Mouse (Mus musculus) limb, embryonic 15.5 days (tissue): Measurements from ENCODE around the gene Drap1. TPM values are rescaled to one million over a fixed set of nuclear protein-coding genes. Genes with fewer than 3 reads are reported as not detected.

Experiments used
- ATAC-seq: fragments of 200-750 bp; cut with Nextera tagmentation; 2 replicates; pipeline ENCODE4 v1.8.0; 2017; ENCODE audit warnings: low read depth, moderate TSS enrichment; ENCODE audit not compliant: insufficient number of reproducible peaks, low FRiP score, low TSS enrichment
- H3K27ac ChIP-seq: fragments of 300-500 bp; sonication (generic); 2 replicates; pipeline ENCODE4 v1.5.1; 2015; ENCODE audit warnings: moderate library complexity, mild to moderate bottlenecking, inconsistent platforms
- H3K27me3 ChIP-seq: fragments of 300-500 bp; sonication (generic); 2 replicates; pipeline ENCODE4 v1.6.1; 2015; ENCODE audit warnings: inconsistent platforms
- H3K36me3 ChIP-seq: fragments of 300-500 bp; sonication (generic); 2 replicates; pipeline ENCODE4 v1.6.1; 2015; ENCODE audit warnings: inconsistent platforms
- H3K4me1 ChIP-seq: fragments of 300-500 bp; sonication (generic); 2 replicates; pipeline ENCODE4 v1.6.1; 2015; ENCODE audit warnings: inconsistent platforms
- H3K4me2 ChIP-seq: fragments of 300-500 bp; sonication (generic); 2 replicates; pipeline ENCODE4 v1.6.1; 2015; ENCODE audit warnings: mild to moderate bottlenecking, inconsistent platforms
- H3K4me3 ChIP-seq: fragments of 300-500 bp; sonication (generic); 2 replicates; pipeline ENCODE4 v1.5.1; 2015; ENCODE audit warnings: mild to moderate bottlenecking, inconsistent platforms
- H3K9ac ChIP-seq: fragments of 300-500 bp; sonication (generic); 2 replicates; pipeline ENCODE4 v1.6.1; 2015; ENCODE audit warnings: inconsistent platforms
- H3K9me3 ChIP-seq: fragments of 300-500 bp; sonication (generic); 2 replicates; pipeline ENCODE4 v1.6.1; 2016; ENCODE audit warnings: inconsistent platforms
- WGBS: fragments of 180-500 bp; shearing (Covaris S2); methylation state at CpG from one replicate; pipeline ENCODE4 v1.1.7; 2015; 5-methylcytosine and 5-hydroxymethylcytosine counted together
- polyA plus RNA-seq: library from polyadenylated mRNA; unstranded; fragments of >200 nt; fragmentation: Nextera tagmentation; extraction: Ambion mirVana; gene quantifications from 2 replicates; pipeline ENCODE4 v1.2.1, GENCODE M21; 2015

Gene Drap1
- polyA plus RNA-seq, 1 experiment from 2014 or later: 257 TPM

DNA sequence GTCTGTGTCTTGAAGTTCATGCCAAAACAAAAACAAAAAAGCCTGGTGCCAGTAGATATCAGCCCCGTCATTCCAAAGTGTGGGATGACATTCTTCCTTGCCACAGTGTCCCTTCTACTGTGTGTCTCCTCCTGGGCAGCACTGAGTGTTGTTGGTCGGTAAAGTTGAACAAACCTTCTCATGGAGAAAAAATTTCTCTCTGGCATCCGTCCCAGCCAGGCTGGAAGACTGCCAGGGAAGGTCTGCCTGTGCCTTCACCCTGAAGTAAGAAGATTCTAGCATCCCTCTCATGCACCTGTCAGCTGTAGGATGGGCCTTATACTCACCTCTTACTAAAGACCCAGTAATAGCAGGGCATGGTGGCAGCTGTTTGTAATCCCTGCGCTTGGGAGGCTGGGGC lies 31.9 kb downstream of the Drap1 start:
- Histone ChIP-seq H3K36me3 (no peaks in the 10 kb centered on the region), H3K9ac (no peak overlapping the region), H3K4me1 (peaks cover 18% of the 10 kb centered on the region), H3K27ac (no peak overlapping the region), H3K4me2 (no peak overlapping the region), H3K4me3 (no peak overlapping the region), H3K27me3 (no peaks in the 10 kb centered on the region), H3K9me3 (no peaks in the 10 kb centered on the region)
- WGBS: 47% methylated on average over 4 of the region's 4 CpGs
- ATAC-seq: no peak

DNA sequence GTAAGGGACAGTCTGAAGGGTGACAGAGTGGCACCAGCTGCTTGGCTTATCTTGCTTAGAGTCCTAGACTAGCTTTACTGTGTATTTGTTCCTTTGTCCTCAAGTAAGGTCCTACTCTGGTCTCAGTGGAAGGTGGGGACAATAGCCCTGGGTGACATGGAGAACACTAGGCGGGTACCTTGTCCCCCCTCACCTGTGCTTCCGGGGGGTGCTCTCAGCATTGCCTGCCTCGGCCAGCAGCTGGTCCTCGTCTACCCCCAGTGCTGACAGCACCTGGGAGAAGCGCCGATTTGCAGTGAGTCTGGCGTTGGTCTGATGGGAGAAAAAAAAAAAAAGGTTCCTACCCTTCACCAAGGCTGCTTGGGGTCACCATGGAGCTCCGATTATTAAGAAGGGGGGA lies 34.4 kb downstream of the Drap1 start:
- H3K9me3 ChIP-seq: no peaks in the 10 kb centered on the region
- peak overlapping the region; percentile 99; the same call in 1 of the 2 replicates for H3K4me3 ChIP-seq
- peak overlapping the region; percentile 91 for H3K27ac ChIP-seq
- H3K36me3 ChIP-seq: peaks cover 3% of the 10 kb centered on the region
- no peaks in the 10 kb centered on the region for H3K27me3 ChIP-seq
- 75% methylated on average over 8 of the region's 8 CpGs for WGBS
- peak overlapping the region; percentile 24; the same call in 1 of the 2 replicates for H3K9ac ChIP-seq
- H3K4me1 ChIP-seq: peaks cover 34% of the 10 kb centered on the region
- ATAC-seq: no peak
- peak overlapping the region; percentile 82 for H3K4me2 ChIP-seq

GRCm38 (mm10) chr19:5389647-5390046 lies 35.1 kb downstream of the Drap1 start:
- Histone ChIP-seq H3K4me1 (peaks cover 34% of the 10 kb centered on the region), H3K9ac (peak overlapping the region; percentile 24), H3K4me2 (peak overlapping the region; percentile 82), H3K27me3 (no peaks in the 10 kb centered on the region), H3K36me3 (peaks cover 11% of the 10 kb centered on the region), H3K4me3 (peak overlapping the region; percentile 99), H3K27ac (peak overlapping the region; percentile 91), H3K9me3 (no peaks in the 10 kb centered on the region)
- no peak for ATAC-seq
- 19% methylated on average over 12 of the region's 12 CpGs for WGBS

GRCm38 (mm10) chr19:5388588-5389242 lies 36.1 kb downstream of the Drap1 start, which contains the start of gene Sart1:
Sart1 (minus strand) TSS chr19:5388703.
- peaks cover 20% of the 10 kb centered on the region for H3K36me3 ChIP-seq
- H3K4me2 ChIP-seq: peak within 1 kb of the TSS; percentile 82
- H3K9me3 ChIP-seq: no peaks in the 10 kb centered on the region
- H3K27me3 ChIP-seq: no peaks in the 10 kb centered on the region
- H3K4me1 ChIP-seq: peaks cover 34% of the 10 kb centered on the region
- peak; percentile 94 for ATAC-seq
- WGBS: 1% methylated on average over 43 of the region's 43 CpGs
- H3K4me3 ChIP-seq: peak within 1 kb of the TSS; percentile 99
- peak within 1 kb of the TSS; percentile 99 for H3K9ac ChIP-seq
- H3K27ac ChIP-seq: peak within 1 kb of the TSS; percentile 91

GRCm38 (mm10) chr19:5388011-5388441 lies 36.8 kb downstream of the Drap1 start:
- Histone ChIP-seq H3K4me2 (peak overlapping the region; percentile 82), H3K9me3 (no peaks in the 10 kb centered on the region), H3K4me3 (peak overlapping the region; percentile 99), H3K27ac (peak overlapping the region; percentile 84), H3K27me3 (no peaks in the 10 kb centered on the region), H3K9ac (peak overlapping the region; percentile 99), H3K36me3 (peaks cover 27% of the 10 kb centered on the region), H3K4me1 (peaks cover 34% of the 10 kb centered on the region)
- WGBS: under 1% methylated on average over 40 of the region's 43 CpGs
- no peak for ATAC-seq

GRCm38 (mm10) chr19:5384715-5385114 lies 40.1 kb downstream of the Drap1 start:
- Histone ChIP-seq H3K27me3 (no peaks in the 10 kb centered on the region), H3K36me3 (peaks cover 60% of the 10 kb centered on the region), H3K27ac (no peak overlapping the region), H3K9me3 (no peaks in the 10 kb centered on the region), H3K4me2 (no peak overlapping the region), H3K4me3 (no peak overlapping the region), H3K4me1 (peaks cover 22% of the 10 kb centered on the region), H3K9ac (no peak overlapping the region)
- ATAC-seq: no peak
- WGBS: 93% methylated on average over 8 of the region's 8 CpGs

- Histone ChIP-seq H3K4me2 (no peak overlapping the region), H3K36me3 (peaks cover 74% of the 10 kb centered on the region), H3K27ac (no peak overlapping the region), H3K9me3 (no peaks in the 10 kb centered on the region), H3K4me3 (no peak overlapping the region), H3K27me3 (no peaks in the 10 kb centered on the region), H3K4me1 (peaks cover 16% of the 10 kb centered on the region), H3K9ac (no peak overlapping the region)
- WGBS: 84% methylated on average over 12 of the region's 12 CpGs
- no peak for ATAC-seq
Observed at GRCm38 (mm10) chr19:5383326-5383725, 41.5 kb downstream of the Drap1 start.

DNA sequence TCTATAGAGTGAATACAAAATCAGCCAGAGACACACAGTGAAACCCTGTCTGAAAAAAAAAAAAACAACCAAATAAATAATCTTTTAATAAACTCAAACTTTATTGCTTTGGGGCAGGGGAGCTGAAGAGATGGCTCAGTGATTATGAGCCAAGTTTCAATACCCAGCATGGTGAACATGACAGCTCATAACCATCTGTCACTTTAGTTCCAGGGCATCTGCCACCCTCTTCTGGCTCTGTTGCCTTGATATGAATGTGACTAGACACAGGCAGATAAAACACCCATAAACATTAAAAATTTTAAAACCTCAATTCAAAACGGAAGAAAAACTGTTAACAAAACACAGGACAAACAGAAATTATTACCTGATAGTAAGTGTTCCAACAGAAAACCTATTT lies 47.3 kb downstream of the Drap1 start:
- H3K4me3 ChIP-seq: no peak overlapping the region
- ATAC-seq: no peak
- H3K4me1 ChIP-seq: no peaks in the 10 kb centered on the region
- H3K27ac ChIP-seq: no peak overlapping the region
- H3K4me2 ChIP-seq: no peak overlapping the region
- no peaks in the 10 kb centered on the region for H3K27me3 ChIP-seq
- no peak overlapping the region for H3K9ac ChIP-seq
- WGBS: 78% methylated on average over 1 of the region's 1 CpGs
- peaks cover 81% of the 10 kb centered on the region for H3K36me3 ChIP-seq
- no peaks in the 10 kb centered on the region for H3K9me3 ChIP-seq

- Histone ChIP-seq H3K9ac (no peak overlapping the region), H3K27ac (no peak overlapping the region), H3K36me3 (peaks cover 78% of the 10 kb centered on the region), H3K4me2 (no peak overlapping the region), H3K4me1 (no peaks in the 10 kb centered on the region), H3K9me3 (no peaks in the 10 kb centered on the region), H3K27me3 (no peaks in the 10 kb centered on the region), H3K4me3 (no peak overlapping the region)
- WGBS: 75% methylated on average over 4 of the region's 4 CpGs
- no peak for ATAC-seq
Observed at GRCm38 (mm10) chr19:5374748-5375147, 50.0 kb downstream of the Drap1 start.

DNA sequence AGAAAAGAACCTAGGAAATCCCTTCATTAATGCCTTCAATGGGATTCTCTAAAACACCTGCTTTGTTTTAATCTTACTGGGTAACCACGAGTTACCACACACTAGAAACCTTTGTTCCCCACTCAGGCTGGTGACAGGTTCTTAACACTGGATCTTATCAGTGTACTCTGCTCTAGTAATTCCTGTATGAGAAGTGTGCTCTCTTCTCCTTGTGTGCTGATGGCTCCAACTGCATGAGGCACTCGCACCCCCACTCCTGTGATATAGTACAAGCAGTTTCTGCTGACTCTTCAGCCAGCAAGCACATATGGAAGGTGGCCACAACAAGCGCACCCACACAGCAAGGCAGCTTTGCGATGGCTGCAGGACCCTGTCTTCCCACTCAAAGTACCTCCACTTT lies 50.6 kb downstream of the Drap1 start:
- Histone ChIP-seq H3K4me3 (no peak overlapping the region), H3K9me3 (no peaks in the 10 kb centered on the region), H3K4me1 (no peaks in the 10 kb centered on the region), H3K9ac (no peak overlapping the region), H3K36me3 (peaks cover 78% of the 10 kb centered on the region), H3K4me2 (no peak overlapping the region), H3K27me3 (no peaks in the 10 kb centered on the region), H3K27ac (no peak overlapping the region)
- no peak for ATAC-seq
- WGBS: 81% methylated on average over 4 of the region's 4 CpGs
